Mouse (Mus musculus) left cerebral cortex, postnatal 36 days (tissue): ENCODE measurements around the gene Tnrc18. TPM values are rescaled to one million over a fixed set of nuclear protein-coding genes. Genes with fewer than 3 reads are reported as not detected.

Experiments used
- DNase-seq, 2 experiments: peaks; one replicate each; pipeline ENCODE4 v3.0.0; 2021 to 2022; ENCODE audit warnings: low spot score in 2 of 2, mixed read lengths in 1 of 2
- intact Hi-C: fragments of 180-260 bp; cut with DNase I; formaldehyde crosslinking; loops from one replicate; pipeline ENCODE4 v1.15.1; 2025
- total RNA-seq, 2 experiments: library from RNA; stranded (reverse); gene quantifications; 2 replicates each; pipeline ENCODE4 v1.2.3; 2021

Tnrc18 gene
- total RNA-seq, 2 experiments from 2014 or later: 117 to 147 TPM

DNA sequence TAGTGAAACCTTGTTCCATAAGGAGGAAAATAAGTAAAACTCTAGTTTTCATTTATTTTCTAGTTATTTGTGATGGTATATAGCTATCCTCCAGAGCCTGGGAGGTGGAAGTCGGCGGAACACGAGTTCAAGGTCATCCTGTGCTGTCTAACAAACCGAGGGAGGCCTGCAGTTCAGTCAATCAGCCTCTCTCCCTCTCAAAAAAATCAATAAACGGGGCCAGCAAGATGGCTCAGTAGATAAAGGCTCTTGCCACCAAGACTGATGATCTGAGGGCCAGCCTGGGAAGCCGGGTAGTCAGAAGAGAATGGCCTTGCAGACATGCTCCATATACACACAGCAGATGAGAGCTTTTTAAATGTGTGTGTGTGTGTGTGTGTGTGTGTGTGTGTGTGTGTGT lies 6.6 kb upstream of the Tnrc18 start:
- intact Hi-C loops: loop anchor here (5.0 kb wide), 1 partner anchor 33 kb away; no protein-coding TSS in a partner anchor

DNA sequence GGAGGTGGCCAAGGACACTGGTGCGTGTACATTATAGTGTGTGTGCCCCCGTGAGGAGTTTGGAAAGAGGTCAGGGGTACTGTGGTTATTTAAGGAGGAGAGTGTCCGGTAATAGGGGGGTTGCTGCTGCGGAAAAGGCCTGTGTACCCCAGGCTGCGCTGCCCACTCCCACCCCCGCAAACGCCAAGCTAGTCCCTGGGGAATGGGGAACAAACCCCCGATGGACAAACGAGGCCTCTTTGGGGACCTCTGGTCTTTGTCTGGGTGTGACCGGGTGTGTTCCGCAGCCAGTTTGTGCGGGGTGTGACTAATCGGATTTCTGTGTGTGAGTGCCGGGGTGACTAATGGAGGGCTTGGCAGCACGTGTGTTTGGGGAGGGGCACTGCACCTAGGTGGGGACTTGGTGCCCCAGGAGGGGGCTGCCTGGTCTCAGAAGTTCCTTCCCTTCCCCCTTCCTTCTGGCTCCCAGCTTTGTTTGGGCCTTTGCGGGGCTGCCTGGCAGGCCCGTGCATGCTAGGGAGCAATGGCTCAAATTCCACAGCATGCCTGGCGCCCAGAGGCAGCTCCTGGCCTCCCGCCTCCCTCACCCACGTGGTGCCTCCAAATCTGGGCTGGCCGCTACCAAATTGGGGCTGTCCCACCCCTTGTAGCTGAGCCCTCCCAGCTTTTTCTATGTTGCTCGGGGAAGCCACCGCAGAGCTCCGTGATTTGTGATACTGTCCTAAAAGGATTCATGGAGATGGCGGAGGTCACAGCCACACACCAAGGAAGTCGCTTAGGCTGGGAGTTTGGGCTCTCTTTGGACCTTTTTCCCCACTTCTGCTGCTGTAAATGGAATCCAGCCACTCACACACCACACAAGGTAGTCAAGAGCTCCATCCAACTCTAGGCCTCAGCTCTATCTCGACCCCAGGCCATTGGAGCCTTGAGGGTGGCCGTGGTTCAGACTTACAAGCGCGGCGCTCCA lies 5.9 kb upstream of the Tnrc18 start:
- intact Hi-C loops: loop anchor here (5.0 kb wide), 1 partner anchor 34 kb away; no protein-coding TSS in a partner anchor

More for the DNA sequence above, 6.6 kb upstream of the Tnrc18 start:
- no peak for DNase-seq

DNA sequence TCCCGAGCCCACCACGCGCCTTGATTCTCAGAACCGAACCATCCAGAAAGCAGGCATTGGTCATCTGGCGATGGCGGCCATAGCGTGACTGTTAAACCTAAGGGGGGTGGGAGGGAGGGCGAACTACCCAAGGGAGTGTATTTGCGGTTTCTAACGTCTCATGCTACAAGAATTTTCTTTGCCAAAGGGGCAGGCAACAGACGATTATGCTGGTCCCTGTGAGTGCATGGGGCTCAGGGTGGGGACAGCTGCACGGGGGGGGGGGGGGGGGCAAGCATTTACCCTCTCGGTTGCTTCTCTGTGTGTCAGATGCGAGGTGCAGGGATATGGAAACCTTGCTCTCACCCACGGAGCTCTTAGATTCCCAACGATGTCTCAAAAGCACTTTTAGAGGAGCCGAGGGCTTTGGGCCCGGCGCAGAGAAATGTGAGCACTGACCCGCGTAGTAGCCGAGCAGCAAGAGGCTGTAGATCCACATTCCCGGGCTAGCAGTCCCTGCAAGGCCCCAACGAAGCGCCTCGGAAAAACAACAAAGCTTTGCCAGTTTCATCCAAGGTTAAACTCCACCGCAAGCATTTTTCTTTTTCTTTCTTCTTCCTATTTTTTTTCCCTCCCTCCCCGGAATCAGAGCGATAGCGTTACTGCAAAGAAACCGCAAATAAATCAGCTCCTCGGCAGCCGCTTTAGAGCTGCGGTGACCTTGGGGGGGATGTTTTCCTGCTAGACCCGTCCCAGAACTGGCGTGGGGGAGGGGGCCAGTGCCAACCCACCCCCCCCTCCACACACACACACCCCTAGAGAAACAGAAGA lies 5.0 kb upstream of the Tnrc18 start:
- peak; percentile 49 to 50 for DNase-seq
- intact Hi-C loops: loop anchor here (5.0 kb wide), 1 partner anchor 35 kb away; no protein-coding TSS in a partner anchor

More for the DNA sequence above, 5.9 kb upstream of the Tnrc18 start:
- DNase-seq: peak; percentile 74 to 76

DNA sequence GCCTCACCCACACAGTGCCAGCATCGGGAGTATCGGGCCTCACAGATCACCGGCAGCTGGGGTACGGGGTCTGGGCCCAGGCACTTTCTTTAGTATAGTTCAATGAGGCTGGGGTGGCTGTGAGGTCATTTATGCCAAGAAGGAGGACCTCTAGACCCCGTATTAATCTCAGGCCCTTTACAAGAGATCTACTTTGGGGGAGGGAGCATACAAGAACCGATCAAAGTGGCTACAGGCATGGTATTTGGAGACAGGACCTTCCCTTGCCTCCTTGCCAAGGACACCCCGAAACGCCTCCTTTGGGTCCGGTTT lies 4.5 kb upstream of the Tnrc18 start:
- intact Hi-C loops: loop anchor here (2.0 to 5.0 kb wide), 2 partner anchors 35 to 55 kb away; no protein-coding TSS in a partner anchor
- no peak for DNase-seq

DNA sequence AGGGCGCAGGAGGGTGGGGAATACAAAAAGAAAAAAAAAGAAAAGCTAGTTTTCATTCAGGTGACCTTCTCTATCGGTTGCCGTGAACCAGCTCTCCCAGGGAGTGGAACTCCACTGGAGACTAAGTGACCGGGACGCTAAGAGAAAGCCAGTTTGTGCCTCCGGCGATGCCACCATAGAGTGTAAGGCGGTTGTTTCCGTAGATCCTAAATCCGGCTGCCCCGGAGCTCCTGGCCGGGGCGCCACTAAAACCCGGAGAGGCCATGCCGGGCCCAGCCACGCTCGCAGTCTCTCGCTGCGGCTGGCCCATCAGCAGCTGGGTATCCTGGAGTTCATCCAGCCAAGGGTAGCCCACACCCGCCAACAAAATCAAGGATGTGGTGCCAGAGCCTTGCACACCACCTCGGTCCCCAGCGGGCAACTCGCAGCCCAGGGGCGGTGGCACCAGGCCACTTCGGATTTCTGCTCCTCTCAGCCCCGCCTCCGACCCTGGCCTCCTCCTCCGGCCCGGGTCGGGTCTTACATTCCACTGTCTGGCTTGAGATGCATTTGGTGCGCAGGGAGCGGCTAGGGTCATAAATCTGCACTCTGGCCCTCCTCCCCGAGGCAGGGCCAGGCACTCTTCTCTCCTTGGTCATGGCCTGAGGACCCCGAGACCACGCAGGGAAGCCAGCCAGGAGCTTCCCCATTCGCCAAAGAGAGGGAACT lies 4.0 kb upstream of the Tnrc18 start:
- intact Hi-C loops: loop anchor here (2.0 to 5.0 kb wide), 2 partner anchors 36 to 55 kb away; no protein-coding TSS in a partner anchor
- peak; percentile 71 to 79 for DNase-seq

DNA sequence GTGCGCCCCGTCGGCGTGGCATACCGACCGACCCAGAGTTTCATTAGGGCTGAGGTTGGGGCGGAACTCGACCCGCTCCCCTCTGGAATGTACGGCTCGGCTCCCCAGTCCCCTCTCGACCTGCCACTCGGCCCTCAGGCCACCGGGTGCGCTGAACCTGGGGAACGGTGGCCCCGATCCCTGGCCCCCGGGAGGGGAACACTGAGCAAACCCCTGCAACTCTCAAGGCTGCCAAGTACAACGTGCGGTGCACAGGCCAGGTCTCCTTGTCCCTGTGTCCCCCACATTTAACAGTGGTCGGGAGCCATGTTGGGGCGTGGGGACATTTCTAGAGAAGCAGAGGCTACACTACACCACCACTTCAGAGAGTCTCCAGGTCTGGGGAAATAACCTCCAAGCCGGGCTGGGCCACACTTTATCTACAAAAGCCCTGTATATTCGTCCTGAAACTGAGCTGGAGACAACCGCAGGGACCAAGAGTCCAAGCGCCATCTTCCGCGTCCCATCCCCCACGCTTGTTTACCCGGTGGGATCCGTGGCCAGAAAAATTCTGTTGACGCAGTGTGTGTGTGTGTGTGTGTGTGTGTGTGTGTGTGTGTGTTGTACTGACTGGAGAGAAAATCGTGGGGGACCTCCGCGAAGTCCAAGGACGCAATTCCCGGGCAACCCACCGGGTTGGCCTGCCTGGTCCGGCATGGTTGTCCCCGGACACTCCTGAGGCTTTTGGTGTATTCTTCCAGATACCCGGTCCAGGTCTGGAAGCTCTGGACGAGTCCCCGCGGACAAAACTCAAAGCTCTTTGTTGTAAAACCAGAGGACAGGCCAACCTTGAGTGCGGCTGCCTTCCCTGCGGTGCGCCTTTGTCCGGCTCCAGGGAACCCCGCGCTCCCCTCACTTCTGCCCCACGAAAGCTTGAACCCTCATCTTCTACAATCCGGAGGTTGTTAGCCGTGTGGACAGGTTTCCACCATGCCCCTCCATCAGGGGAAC lies 3.1 kb upstream of the Tnrc18 start:
- DNase-seq: peak; percentile 65 to 76
- intact Hi-C loops: loop anchor here (2.0 to 5.0 kb wide), 2 partner anchors 37 to 56 kb away; no protein-coding TSS in a partner anchor

DNA sequence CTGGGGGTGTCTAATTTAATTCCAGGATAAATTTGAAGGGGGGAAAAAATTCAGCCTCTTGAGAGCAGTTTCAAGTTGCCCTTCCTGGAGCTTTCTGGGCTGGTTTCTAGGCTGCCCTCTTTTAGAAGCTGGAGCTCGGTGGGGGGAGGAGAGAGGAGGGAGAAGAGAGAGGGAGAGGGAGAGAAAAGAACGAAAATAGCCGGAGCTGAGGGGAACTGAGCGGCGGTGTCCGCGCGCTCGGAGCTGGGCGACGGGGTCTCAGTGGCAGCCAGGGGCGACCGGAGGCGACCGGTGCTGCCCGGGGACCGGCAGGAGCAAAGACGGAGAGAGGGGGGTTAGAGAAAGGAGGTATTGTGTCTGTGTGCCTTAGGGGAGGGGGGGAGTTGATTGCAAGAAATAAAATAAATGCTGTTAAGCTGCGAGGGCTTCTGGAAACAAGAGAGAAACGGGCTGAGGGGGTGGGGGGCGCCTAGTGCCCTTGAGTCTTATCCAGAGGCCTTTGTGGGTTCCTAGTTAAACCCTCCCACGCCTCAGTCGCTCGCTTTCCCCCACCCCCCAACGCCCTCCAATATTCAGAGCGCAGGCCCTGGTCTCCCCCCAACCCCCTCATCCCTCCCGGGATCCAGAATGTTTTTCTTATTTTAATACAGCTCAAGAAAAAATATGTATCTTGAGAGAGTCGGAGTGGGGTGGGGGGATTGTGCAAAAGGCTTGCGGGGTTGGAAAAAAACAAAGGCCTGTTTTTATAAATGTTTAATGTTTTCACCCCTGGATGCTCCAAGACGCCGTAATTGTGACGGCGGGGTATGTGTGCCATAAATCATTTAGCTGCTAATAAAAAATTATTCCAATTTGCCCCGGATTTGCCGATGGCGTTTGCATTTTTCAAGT lies 2.2 kb upstream of the Tnrc18 start:
- peak; percentile 78 to 83 for DNase-seq
- intact Hi-C loops: loop anchor here (2.0 to 5.0 kb wide), 3 partner anchors 38 to 1992 kb away; no protein-coding TSS in a partner anchor

DNA sequence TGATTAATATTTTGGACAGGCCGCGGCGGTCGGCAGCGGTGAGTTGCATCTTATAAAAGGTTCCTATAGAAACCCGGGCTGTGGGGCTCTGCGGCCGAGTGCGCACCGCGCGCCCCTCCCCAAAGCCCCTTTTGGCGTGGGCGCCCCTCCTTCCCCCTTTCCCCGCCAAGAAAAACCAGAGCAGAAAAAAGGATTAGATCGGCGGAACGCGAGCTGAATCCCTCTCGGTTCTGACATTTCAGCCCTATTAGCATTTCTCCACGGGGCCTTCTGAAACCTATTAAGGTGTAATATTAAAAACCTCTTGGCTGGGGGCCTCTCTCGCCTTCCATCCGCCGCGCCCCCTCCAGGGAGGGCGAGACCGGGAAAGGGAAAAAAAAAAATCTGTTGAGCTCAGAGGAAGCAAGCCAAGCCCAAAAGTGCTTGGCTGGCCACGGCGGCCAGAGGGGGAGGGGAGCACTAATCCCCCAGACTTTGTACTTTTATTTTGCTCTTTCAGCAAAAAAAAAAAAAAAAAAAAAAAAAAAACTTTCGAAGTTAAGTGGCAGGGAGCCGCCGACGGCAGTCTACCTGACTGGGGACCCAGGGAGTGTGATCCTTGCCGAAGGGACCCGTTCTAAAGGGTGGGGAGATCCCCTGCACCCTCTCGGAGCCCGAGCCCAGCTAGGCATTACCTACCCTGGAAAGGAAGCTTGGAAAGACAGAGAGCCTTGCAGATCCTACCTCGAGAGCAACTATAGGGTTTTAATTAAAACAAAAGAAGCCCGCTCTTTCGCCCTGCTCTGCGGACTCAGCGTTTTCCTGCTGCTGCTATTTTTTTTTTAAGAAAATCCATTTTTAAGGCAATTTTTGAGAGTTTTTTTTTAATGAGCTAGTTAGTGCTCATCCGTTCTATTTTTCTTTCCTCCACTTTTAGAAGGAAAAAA lies 1.2 kb upstream of the Tnrc18 start:
- peak; percentile 52 to 54 for DNase-seq
- intact Hi-C loops: loop anchor here (5.0 kb wide), 1 partner anchor 1991 kb away; no protein-coding TSS in a partner anchor

DNA sequence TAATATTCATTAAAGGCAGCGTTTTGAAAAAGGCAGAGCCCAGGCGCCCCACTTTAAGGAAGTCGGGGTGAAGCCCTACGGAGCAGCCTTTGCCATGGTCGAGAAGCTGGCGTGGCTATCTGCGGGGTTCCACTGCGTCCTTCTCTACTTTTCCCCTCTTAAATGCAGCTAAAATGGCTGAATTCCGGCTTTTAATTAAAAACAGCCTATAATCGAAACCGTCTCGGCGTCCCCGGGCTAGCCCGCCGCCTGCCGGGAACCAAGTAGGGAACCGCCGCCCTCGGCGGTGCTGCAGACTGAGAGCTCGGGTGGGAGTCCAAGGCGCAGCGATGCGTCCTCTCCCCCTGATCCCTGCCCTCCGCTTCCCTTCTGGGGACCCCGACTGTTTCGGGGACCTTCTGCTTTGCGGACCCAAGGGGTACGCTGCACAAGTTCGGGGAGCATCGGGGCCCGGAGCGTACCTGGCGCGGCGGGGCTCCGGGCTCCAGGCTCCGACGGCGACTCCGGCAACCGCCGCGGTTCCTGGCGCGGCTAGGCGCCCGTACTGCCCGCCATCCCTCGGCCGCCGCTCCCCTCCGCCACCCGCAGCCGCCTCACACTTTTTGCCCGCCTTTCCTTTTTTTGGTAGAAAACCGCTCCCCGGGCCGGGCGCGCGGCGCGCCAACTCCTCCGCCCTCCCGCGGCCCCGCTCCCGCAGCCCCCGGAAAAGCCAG lies 495 bp downstream of the Tnrc18 start:
- DNase-seq: peak; percentile 82 to 83
- intact Hi-C loops: loop anchor here (2.0 to 5.0 kb wide), 4 partner anchors 54 to 1990 kb away; partner anchors contain the start of gene Actb

DNA sequence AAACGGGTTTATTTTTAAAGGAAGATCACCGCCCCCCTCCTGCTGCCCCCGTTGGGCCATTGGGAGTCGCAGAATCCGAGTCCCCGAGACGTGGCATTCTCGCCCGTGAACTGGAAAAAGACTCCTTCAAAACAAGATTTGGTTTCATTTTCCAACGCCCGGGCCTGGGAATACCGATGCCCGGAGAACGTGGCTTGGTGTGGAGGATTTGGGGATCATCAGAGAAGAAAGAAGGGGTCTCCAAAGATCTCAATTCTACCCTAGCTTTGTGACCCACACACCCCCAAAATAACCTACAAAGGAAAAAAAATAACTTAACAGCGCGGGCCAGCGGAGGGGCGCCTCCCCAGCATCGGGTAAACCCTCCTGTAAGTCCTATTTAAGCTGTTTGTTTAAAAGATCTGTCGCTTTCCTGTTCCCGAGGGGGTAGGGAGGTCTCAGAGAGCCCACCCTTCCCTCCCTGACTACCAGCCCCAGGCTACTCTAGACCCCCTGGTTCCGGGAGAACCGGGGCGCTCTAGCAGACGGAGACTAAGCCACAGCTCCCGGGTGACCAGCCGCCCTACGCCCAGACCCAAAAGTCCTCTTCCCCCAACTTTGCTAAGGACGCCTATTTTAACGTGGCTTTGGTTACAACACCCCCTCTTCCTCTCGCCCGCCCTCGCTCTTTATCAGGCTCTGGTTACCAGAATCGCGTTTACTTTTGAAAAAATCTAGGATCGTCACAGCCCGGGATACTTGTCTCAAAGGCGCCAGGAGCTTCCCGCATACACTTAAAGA lies 1.2 kb downstream of the Tnrc18 start:
- DNase-seq: peak; percentile 50 to 61
- intact Hi-C loops: loop anchor here (2.0 to 5.0 kb wide), 4 partner anchors 53 to 1989 kb away; partner anchors contain the start of gene Actb

DNA sequence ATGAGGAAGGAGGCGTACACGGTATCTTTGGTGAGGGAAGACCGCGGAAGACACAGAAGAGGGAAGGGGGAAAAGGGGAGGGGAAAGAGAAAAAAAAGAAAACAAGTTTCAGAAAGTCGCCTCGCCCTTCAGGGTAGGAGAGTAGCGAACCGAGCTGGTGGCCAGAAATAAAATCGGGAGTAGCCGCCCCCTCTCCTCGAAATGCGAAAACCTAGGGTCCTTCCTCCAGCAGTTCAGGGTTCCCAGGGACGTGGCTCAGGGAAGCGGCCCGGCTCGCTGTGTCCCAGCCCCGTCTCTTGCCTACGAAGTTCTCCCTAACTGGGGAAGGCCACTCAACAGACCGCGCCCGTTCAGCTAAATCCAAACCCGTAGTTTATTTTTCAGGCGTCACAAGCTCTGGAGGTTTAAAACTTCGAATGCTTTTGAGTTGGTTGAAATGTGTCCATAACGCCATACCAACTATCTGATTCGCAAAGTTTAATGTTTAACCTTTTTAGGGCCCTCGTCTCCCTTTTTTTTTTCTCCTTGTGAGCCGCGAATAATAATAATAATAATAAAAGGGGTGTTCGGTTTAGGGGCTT lies 2.0 kb downstream of the Tnrc18 start:
- intact Hi-C loops: loop anchor here (2.0 to 5.0 kb wide), 4 partner anchors 53 to 1988 kb away; partner anchors contain the start of gene Actb
- DNase-seq: peak; percentile 32 to 41

DNA sequence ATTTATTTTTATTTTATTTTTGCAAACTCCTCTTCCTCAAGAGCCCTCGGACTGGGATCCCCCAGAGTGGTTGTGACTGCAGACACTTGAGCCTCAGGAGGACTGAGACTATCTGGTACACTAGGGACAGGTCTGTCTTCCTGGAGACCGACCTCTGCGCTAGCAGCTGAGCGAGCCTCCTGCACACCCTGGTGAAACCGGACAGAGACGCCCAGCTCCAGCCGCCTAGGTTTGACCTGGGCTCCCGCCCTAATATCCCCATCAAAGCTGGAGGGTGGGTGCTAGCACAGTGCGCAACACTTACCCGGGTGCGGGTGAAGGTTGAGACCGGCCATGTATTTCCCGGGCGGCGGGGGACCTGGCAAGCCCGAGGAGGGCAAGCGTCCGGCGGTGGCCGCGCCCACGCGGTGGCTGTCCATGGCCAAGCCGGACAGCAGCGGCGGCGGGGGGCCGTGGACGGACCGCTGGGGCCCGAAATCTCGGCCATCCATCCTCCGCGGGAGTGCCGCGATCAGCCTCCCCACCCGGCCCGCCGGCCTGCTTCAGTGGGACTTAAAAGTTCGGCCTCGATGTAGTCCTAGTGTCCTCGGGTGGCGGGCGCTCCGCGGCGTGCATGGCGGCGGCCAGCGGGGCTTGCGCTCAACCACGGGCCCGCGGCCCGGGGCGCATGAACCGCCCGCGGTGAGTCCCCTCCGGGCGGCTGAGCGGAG lies 2.6 kb downstream of the Tnrc18 start:
- DNase-seq: peak; percentile 48 to 52
- intact Hi-C loops: loop anchor here (5.0 kb wide), 1 partner anchor 1988 kb away; no protein-coding TSS in a partner anchor

DNA sequence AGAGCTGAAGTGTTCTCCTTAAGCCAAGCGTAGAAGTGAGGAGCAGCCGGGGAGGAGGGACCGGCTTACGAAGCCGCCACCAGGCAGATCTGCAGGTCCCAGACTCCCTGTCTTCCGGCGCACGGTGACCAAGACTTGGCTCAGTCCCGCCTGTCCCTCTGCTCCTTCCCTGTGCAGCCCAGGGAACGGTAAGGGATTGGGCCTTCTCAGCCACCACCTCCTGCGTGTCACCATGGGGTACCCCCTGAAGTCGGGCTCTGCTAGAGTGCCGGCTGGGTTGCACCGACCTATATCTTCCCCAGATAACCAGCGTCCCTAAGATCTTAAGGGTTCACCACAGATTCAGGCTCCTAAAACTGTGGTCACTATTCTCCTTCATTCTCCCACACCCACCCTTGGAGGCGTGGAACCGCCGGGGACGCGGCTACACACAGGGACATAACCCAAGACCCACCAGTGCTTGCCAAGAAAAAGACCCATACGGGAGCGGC lies 3.3 kb downstream of the Tnrc18 start:
- intact Hi-C loops: no loop called here
- peak; percentile 50 to 53 for DNase-seq
